Mouse (Mus musculus) erythroblast, embryonic 14.5 days (primary cell): ENCODE data around the gene Tns3.

Experiments used
- GATA1 ChIP-seq: IDR thresholded peaks from 2 replicates; pipeline ENCODE4 v1.6.1; 2012; ENCODE audit warnings: low read length, inconsistent platforms, mixed read lengths
- TAL1 ChIP-seq: IDR thresholded peaks from 3 replicates; pipeline ENCODE4 v1.6.1; 2012; ENCODE audit warnings: low read length, inconsistent platforms, mixed read lengths

GRCm38 (mm10) chr11:8513359-8514253, 150.7 kb downstream of the Tns3 start:
- TF ChIP-seq GATA1 (no peak), TAL1 (no peak)
